Mouse (Mus musculus): ENCODE measurements at regions not wholly inside any gene's neighbourhood (a gene's known extent, or its start where the extent isn't known, plus 50 kb on each side); places are given as distances from the start of the nearest gene placed in this dataset.

DNA sequence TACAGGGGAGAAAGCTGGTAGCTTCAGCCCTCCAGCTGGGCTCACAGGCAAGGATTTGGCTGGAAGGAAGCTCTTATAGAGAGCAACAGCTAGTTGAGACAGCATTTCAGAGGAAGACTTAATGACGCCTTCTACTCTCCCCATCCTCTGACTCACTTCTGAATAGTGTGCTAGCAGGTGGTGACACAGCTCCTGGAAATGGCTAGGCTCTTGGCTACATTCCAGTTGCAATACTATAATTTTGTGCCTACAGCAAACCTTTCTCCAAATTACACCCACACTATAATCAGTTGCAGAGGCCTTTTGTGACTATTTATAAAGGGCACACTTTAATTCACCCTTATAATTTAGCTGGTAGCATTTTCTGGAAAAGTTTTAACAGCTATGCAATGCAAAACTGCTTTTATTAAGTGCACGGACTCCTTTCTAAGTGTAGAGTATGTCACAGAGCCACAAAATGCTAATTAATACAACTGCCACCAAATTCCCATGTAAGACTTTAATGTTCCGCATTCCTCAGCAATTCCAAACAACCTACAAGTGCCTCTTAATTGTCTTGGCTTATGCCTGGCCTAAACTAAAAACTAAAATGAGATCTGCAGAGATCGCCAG lies 175.2 kb downstream of the Gnat3 start:
- H3K36me3 ChIP-seq (ENCODE audit: control insufficient read depth, insufficient read depth, low read length), result no peaks in the 10 kb centered on the region
- ATAC-seq (ENCODE audit: low FRiP score, low TSS enrichment) (no peak), DNase-seq (peak; percentile 25)
- 65% methylated on average over 4 of the region's 4 CpGs for WGBS
- peaks cover 11% of the 10 kb centered on the region for H3K4me1 ChIP-seq (ENCODE audit: control insufficient read depth, insufficient read depth, low read length)
- no peak overlapping the region for H3K4me3 ChIP-seq (replicated peaks; ENCODE audit: low read depth, low read length)
- no peak overlapping the region for H3K9ac ChIP-seq (replicated peaks; ENCODE audit: low read length)
- no peaks in the 10 kb centered on the region for H3K9me3 ChIP-seq (ENCODE audit: control insufficient read depth, low read length)
- H3K4me2 ChIP-seq (ENCODE audit: low read length), result no peak overlapping the region
- H3K27me3 ChIP-seq (ENCODE audit: control insufficient read depth, insufficient read depth, low read length), result no peaks in the 10 kb centered on the region
- H3K27ac ChIP-seq (replicated peaks; ENCODE audit: low read depth, low read length), result no peak overlapping the region

DNA sequence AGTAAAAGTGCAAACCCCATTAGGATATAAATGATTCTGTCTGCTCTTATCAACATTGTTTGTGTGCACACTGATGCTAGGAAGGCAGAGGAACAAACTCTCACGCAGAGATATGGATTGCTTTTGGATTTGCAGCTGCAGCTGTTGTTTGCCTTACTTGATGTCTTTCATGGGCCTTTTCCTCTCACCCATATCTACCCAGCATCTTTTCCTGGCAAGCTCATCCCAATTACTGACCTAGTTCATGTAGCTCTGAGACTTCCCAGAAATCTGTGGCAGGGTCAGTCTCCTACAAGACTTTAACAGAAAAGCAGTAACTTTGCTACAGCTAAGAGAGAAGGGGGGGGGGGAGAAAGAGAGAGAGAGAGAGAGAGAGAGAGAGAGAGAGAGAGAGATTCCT lies 189.9 kb downstream of the Gnat3 start:
- H3K4me2 ChIP-seq (ENCODE audit: low read length), result no peak overlapping the region
- no peak overlapping the region for H3K9ac ChIP-seq (replicated peaks; ENCODE audit: low read length)
- H3K27ac ChIP-seq (replicated peaks; ENCODE audit: low read depth, low read length), result no peak overlapping the region
- no peak overlapping the region for H3K4me3 ChIP-seq (replicated peaks; ENCODE audit: low read depth, low read length)
- no peak for ATAC-seq (ENCODE audit: low FRiP score, low TSS enrichment)
- no peaks in the 10 kb centered on the region; the same call in 1 of the 2 replicates for H3K9me3 ChIP-seq (ENCODE audit: control insufficient read depth, low read length)
- no peaks in the 10 kb centered on the region for H3K4me1 ChIP-seq (ENCODE audit: control insufficient read depth, insufficient read depth, low read length)
- H3K36me3 ChIP-seq (ENCODE audit: control insufficient read depth, insufficient read depth, low read length), result no peaks in the 10 kb centered on the region
- H3K27me3 ChIP-seq (ENCODE audit: control insufficient read depth, insufficient read depth, low read length), result no peaks in the 10 kb centered on the region
- 86% methylated on average over 1 of the region's 1 CpGs for WGBS
- no peak for DNase-seq

DNA sequence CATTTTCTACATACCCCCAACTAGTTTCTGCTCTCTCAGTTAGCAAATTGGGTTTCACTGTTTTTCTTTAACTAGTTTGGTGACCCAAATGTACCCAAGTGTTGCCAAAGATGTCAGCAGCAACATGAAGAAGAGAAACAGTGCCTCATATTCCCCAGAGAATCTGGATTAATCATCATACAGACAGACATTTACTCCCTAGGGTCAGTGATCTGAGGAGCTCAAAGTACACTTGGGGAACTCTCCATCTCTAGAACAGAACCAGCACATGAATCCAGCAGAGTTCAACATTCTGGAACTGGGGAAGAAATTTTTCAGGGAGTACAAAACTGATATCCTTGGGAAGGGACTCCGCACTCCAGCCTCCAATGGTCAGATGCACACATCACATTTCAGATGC lies 191.4 kb downstream of the Gnat3 start:
- Histone ChIP-seq H3K27ac (replicated peaks; ENCODE audit: low read depth, low read length) (no peak overlapping the region), H3K36me3 (ENCODE audit: control insufficient read depth, insufficient read depth, low read length) (no peaks in the 10 kb centered on the region), H3K27me3 (ENCODE audit: control insufficient read depth, insufficient read depth, low read length) (no peaks in the 10 kb centered on the region), H3K4me1 (ENCODE audit: control insufficient read depth, insufficient read depth, low read length) (no peaks in the 10 kb centered on the region), H3K9ac (replicated peaks; ENCODE audit: low read length) (no peak overlapping the region), H3K9me3 (ENCODE audit: control insufficient read depth, low read length) (no peaks in the 10 kb centered on the region; the same call in 1 of the 2 replicates), H3K4me2 (ENCODE audit: low read length) (no peak overlapping the region), H3K4me3 (replicated peaks; ENCODE audit: low read depth, low read length) (no peak overlapping the region)
- WGBS, result 97% methylated on average over 1 of the region's 1 CpGs
- no peak for ATAC-seq (ENCODE audit: low FRiP score, low TSS enrichment)
- no peak for DNase-seq

DNA sequence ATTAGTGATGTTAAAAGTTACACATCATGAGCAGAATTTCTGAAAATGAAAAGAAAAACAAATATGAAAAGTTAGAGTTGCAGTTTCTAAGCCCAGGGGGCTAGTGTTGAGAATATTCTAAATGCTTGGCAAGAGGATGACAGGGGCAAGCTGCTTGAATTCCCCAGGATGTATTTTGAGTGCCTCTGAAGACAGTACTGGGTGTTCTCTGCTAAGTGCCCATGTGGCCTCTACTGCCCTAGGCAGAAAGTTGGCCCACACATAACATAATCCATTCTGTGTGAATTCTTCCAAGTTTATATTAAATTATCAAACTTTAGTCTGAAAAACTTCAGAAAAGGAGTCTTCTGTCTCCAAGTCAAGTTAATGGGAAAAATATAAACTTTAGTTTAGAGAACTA lies 196.6 kb downstream of the Gnai1 start:
- no peak overlapping the region for H3K4me3 ChIP-seq (replicated peaks; ENCODE audit: low read depth, low read length)
- H3K36me3 ChIP-seq (ENCODE audit: control insufficient read depth, insufficient read depth, low read length), result no peaks in the 10 kb centered on the region
- no peak overlapping the region for H3K9ac ChIP-seq (replicated peaks; ENCODE audit: low read length)
- DNase-seq, result no peak
- no peaks in the 10 kb centered on the region for H3K27me3 ChIP-seq (ENCODE audit: control insufficient read depth, insufficient read depth, low read length)
- no peak overlapping the region for H3K4me2 ChIP-seq (ENCODE audit: low read length)
- H3K9me3 ChIP-seq (ENCODE audit: control insufficient read depth, low read length), result peaks cover 3% of the 10 kb centered on the region
- no peak for ATAC-seq (ENCODE audit: low FRiP score, low TSS enrichment)
- H3K4me1 ChIP-seq (ENCODE audit: control insufficient read depth, insufficient read depth, low read length), result no peaks in the 10 kb centered on the region
- no peak overlapping the region for H3K27ac ChIP-seq (replicated peaks; ENCODE audit: low read depth, low read length)

DNA sequence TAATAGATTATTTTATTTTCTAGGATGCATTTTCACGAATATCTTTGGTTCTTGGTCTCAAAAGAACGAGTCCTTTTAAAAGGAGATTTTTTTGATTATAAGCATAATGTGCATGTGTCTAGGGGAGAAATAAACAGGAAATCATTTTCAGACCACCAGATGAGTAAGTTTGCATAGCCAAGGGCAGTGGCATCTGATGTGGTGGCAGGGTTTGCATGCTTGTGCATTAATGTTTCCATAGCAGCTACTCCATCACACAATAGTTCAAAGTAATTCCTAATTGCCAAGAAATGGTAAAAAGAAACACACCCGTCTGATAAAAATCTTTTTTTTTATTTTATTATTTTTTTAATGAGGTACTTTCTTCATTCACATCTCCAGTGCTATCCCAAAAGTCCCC lies 182.3 kb downstream of the Gnai1 start:
- Histone ChIP-seq H3K4me1 (ENCODE audit: control insufficient read depth, insufficient read depth, low read length) (no peaks in the 10 kb centered on the region), H3K27me3 (ENCODE audit: control insufficient read depth, insufficient read depth, low read length) (no peaks in the 10 kb centered on the region), H3K4me2 (ENCODE audit: low read length) (no peak overlapping the region), H3K36me3 (ENCODE audit: control insufficient read depth, insufficient read depth, low read length) (no peaks in the 10 kb centered on the region), H3K9me3 (ENCODE audit: control insufficient read depth, low read length) (no peaks in the 10 kb centered on the region), H3K27ac (replicated peaks; ENCODE audit: low read depth, low read length) (no peak overlapping the region), H3K9ac (replicated peaks; ENCODE audit: low read length) (no peak overlapping the region), H3K4me3 (replicated peaks; ENCODE audit: low read depth, low read length) (no peak overlapping the region)
- DNase-seq, result no peak
- no peak for ATAC-seq (ENCODE audit: low FRiP score, low TSS enrichment)
- 89% methylated on average over 3 of the region's 3 CpGs for WGBS

DNA sequence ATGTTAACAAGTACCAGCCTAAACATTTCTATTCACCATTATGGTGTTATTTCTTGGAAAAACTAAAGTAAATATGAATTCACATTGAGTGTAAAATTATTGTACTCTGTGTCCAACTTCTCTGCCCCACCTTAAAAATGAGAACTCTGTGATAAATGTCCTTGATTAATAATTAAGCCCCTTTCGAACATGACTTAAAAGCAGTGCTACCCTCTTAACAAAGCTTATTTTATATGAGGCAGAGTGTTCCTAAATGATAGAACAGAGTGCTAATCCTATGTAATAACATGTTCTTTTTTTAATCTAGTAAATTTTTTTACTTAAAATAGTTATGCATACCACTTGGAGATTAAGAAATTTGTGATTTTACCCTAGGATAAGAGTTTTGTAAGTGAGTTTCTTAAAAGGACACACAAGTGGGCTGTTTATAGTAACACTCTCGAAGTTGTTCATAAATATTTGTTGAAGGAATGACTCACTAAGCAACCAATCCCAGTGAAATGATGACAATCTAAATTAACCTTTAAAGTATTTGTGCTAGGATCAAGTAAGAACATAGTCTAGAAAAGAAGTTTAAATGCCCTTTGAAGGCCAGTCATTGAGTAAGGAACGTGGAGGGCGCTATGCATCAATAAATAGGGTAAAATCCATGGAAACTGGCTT lies 148.6 kb downstream of the Gnai1 start:
- DNase-seq (no peak), ATAC-seq (ENCODE audit: low FRiP score, low TSS enrichment) (no peak)
- no peak overlapping the region for H3K27ac ChIP-seq (replicated peaks; ENCODE audit: low read depth, low read length)
- WGBS, result 81% methylated on average over 4 of the region's 4 CpGs
- no peaks in the 10 kb centered on the region for H3K36me3 ChIP-seq (ENCODE audit: control insufficient read depth, insufficient read depth, low read length)
- H3K9me3 ChIP-seq (ENCODE audit: control insufficient read depth, low read length), result no peaks in the 10 kb centered on the region
- no peak overlapping the region for H3K4me3 ChIP-seq (replicated peaks; ENCODE audit: low read depth, low read length)
- no peak overlapping the region for H3K9ac ChIP-seq (replicated peaks; ENCODE audit: low read length)
- H3K4me2 ChIP-seq (ENCODE audit: low read length), result no peak overlapping the region
- H3K27me3 ChIP-seq (ENCODE audit: control insufficient read depth, insufficient read depth, low read length), result no peaks in the 10 kb centered on the region
- no peaks in the 10 kb centered on the region for H3K4me1 ChIP-seq (ENCODE audit: control insufficient read depth, insufficient read depth, low read length)
